Mouse (Mus musculus) lung, embryonic 16.5 days (tissue): Measurements from ENCODE around the gene Hnrnpa1. TPM values are rescaled to one million over a fixed set of nuclear protein-coding genes. Genes with fewer than 3 reads are reported as not detected.

Experiments used
- ATAC-seq: fragments of 200-750 bp; cut with Nextera tagmentation; 2 replicates; pipeline ENCODE4 v1.8.0; 2017; ENCODE audit warnings: low read depth, mild to moderate bottlenecking, moderate library complexity
- H3K27ac ChIP-seq: fragments of 300-500 bp; sonication (generic); 2 replicates; pipeline ENCODE4 v1.5.1; 2014; ENCODE audit warnings: mild to moderate bottlenecking, control low read depth, low read length
- H3K27me3 ChIP-seq: fragments of 300-500 bp; sonication (generic); 2 replicates; pipeline ENCODE4 v1.6.1; 2014; ENCODE audit warnings: low read depth, low read length, mixed read lengths; ENCODE audit not compliant: control insufficient read depth, insufficient read depth
- H3K36me3 ChIP-seq: fragments of 300-500 bp; sonication (generic); 2 replicates; pipeline ENCODE4 v1.6.1; 2014; ENCODE audit warnings: low read length; ENCODE audit not compliant: control insufficient read depth, insufficient read depth
- H3K4me1 ChIP-seq: fragments of 300-500 bp; sonication (generic); replicated peaks from 2 replicates; pipeline ENCODE4 v1.6.1; 2014; ENCODE audit warnings: low read length, mixed read lengths; ENCODE audit not compliant: control insufficient read depth, insufficient read depth
- H3K4me2 ChIP-seq: fragments of 300-500 bp; sonication (generic); 2 replicates; pipeline ENCODE4 v1.6.1; 2014; ENCODE audit warnings: low read depth, low read length, control low read depth
- H3K4me3 ChIP-seq: fragments of 300-500 bp; sonication (generic); 2 replicates; pipeline ENCODE4 v1.5.1; 2014; ENCODE audit warnings: mild to moderate bottlenecking, low read length, control low read depth
- H3K9ac ChIP-seq: fragments of 300-500 bp; sonication (generic); 2 replicates; pipeline ENCODE4 v1.6.1; 2014; ENCODE audit warnings: low read length, control low read depth
- H3K9me3 ChIP-seq: fragments of 300-500 bp; sonication (generic); 2 replicates; pipeline ENCODE4 v1.6.1; 2016; ENCODE audit warnings: low read length; ENCODE audit not compliant: control insufficient read depth
- WGBS: fragments of 180-500 bp; shearing (Covaris S2); extraction: QIAGEN DNeasy Blood & Tissue Kit; methylation state at CpG from one replicate; pipeline ENCODE4 v1.1.7; 2014; 5-methylcytosine and 5-hydroxymethylcytosine counted together
- polyA plus RNA-seq: library from polyadenylated mRNA; unstranded; fragments of >200 nt; fragmentation: Nextera tagmentation; extraction: Ambion mirVana; gene quantifications from 2 replicates; pipeline ENCODE4 v1.2.1, GENCODE M21; 2015

Hnrnpa1 gene
- polyA plus RNA-seq, 1 experiment from 2014 or later: 785 TPM

- Histone ChIP-seq H3K4me2 (no peak overlapping the region), H3K27me3 (no peaks in the 10 kb centered on the region), H3K27ac (no peak overlapping the region), H3K9me3 (no peaks in the 10 kb centered on the region), H3K36me3 (no peaks in the 10 kb centered on the region), H3K4me3 (no peak overlapping the region), H3K4me1 (peaks cover 8% of the 10 kb centered on the region), H3K9ac (no peak overlapping the region)
- 47% methylated on average over 3 of the region's 3 CpGs for WGBS
- no peak for ATAC-seq
Observed at GRCm38 (mm10) chr15:103280817-103281464, 40.7 kb downstream of the Hnrnpa1 start.

- peaks cover 9% of the 10 kb centered on the region for H3K4me1 ChIP-seq
- H3K9ac ChIP-seq: no peak overlapping the region
- H3K27me3 ChIP-seq: no peaks in the 10 kb centered on the region
- WGBS: 91% methylated on average over 3 of the region's 3 CpGs
- no peak overlapping the region for H3K27ac ChIP-seq
- no peak overlapping the region for H3K4me3 ChIP-seq
- no peaks in the 10 kb centered on the region for H3K36me3 ChIP-seq
- H3K4me2 ChIP-seq: no peak overlapping the region
- ATAC-seq: no peak
- H3K9me3 ChIP-seq: no peaks in the 10 kb centered on the region
Observed at GRCm38 (mm10) chr15:103281465-103282205, 41.4 kb downstream of the Hnrnpa1 start.

- H3K4me2 ChIP-seq: no peak overlapping the region
- no peak overlapping the region for H3K4me3 ChIP-seq
- peaks cover 9% of the 10 kb centered on the region for H3K4me1 ChIP-seq
- H3K27ac ChIP-seq: no peak overlapping the region
- peaks cover 4% of the 10 kb centered on the region; the same call in 1 of the 2 replicates for H3K36me3 ChIP-seq
- ATAC-seq: no peak
- H3K9ac ChIP-seq: no peak overlapping the region
- 57% methylated on average over 3 of the region's 3 CpGs for WGBS
- H3K9me3 ChIP-seq: no peaks in the 10 kb centered on the region
- no peaks in the 10 kb centered on the region for H3K27me3 ChIP-seq
Observed at GRCm38 (mm10) chr15:103284066-103284465, 43.8 kb downstream of the Hnrnpa1 start.

GRCm38 (mm10) chr15:103284647-103285046 lies 44.4 kb downstream of the Hnrnpa1 start:
- H3K36me3 ChIP-seq: peaks cover 4% of the 10 kb centered on the region; the same call in 1 of the 2 replicates
- no peak overlapping the region for H3K9ac ChIP-seq
- H3K27ac ChIP-seq: no peak overlapping the region
- H3K4me2 ChIP-seq: no peak overlapping the region
- ATAC-seq: peak; percentile 29; the same call in 1 of the 2 replicates
- H3K27me3 ChIP-seq: no peaks in the 10 kb centered on the region
- H3K4me1 ChIP-seq: peaks cover 9% of the 10 kb centered on the region
- no peak overlapping the region for H3K4me3 ChIP-seq
- H3K9me3 ChIP-seq: no peaks in the 10 kb centered on the region
- WGBS: 31% methylated on average over 2 of the region's 2 CpGs

GRCm38 (mm10) chr15:103285778-103286417 lies 45.7 kb downstream of the Hnrnpa1 start:
- Histone ChIP-seq H3K27ac (peak overlapping the region; percentile 71), H3K27me3 (no peaks in the 10 kb centered on the region), H3K4me2 (no peak overlapping the region), H3K9ac (no peak overlapping the region), H3K4me1 (peaks cover 9% of the 10 kb centered on the region), H3K4me3 (no peak overlapping the region), H3K9me3 (no peaks in the 10 kb centered on the region), H3K36me3 (peaks cover 8% of the 10 kb centered on the region)
- ATAC-seq: peak; percentile 66
- 23% methylated on average over 1 of the region's 1 CpGs for WGBS

GRCm38 (mm10) chr15:103289600-103289999 lies 49.4 kb downstream of the Hnrnpa1 start:
- WGBS: 58% methylated on average over 5 of the region's 5 CpGs
- no peak for ATAC-seq
- no peaks in the 10 kb centered on the region for H3K9me3 ChIP-seq
- H3K4me3 ChIP-seq: no peak overlapping the region
- no peaks in the 10 kb centered on the region for H3K27me3 ChIP-seq
- peaks cover 36% of the 10 kb centered on the region for H3K36me3 ChIP-seq
- peaks cover 9% of the 10 kb centered on the region for H3K4me1 ChIP-seq
- no peak overlapping the region for H3K27ac ChIP-seq
- H3K4me2 ChIP-seq: no peak overlapping the region
- no peak overlapping the region for H3K9ac ChIP-seq

- no peak for ATAC-seq
- Histone ChIP-seq H3K9ac (no peak overlapping the region), H3K27ac (no peak overlapping the region), H3K9me3 (no peaks in the 10 kb centered on the region), H3K4me3 (no peak overlapping the region), H3K4me2 (no peak overlapping the region), H3K36me3 (peaks cover 36% of the 10 kb centered on the region), H3K4me1 (peaks cover 7% of the 10 kb centered on the region), H3K27me3 (no peaks in the 10 kb centered on the region)
- WGBS: 69% methylated on average over 6 of the region's 6 CpGs
Observed at GRCm38 (mm10) chr15:103290417-103290816, 50.2 kb downstream of the Hnrnpa1 start.

GRCm38 (mm10) chr15:103290843-103291242 lies 50.6 kb downstream of the Hnrnpa1 start:
- Histone ChIP-seq H3K27ac (no peak overlapping the region), H3K36me3 (peaks cover 36% of the 10 kb centered on the region)

GRCm38 (mm10) chr15:103292673-103293345 lies 52.6 kb downstream of the Hnrnpa1 start:
- Histone ChIP-seq H3K4me3 (no peak overlapping the region), H3K9ac (no peak overlapping the region), H3K4me1 (peaks cover 19% of the 10 kb centered on the region), H3K36me3 (peaks cover 36% of the 10 kb centered on the region), H3K9me3 (no peaks in the 10 kb centered on the region), H3K27ac (no peak overlapping the region), H3K27me3 (no peaks in the 10 kb centered on the region), H3K4me2 (no peak overlapping the region)
- 88% methylated on average over 4 of the region's 4 CpGs for WGBS
- no peak for ATAC-seq

More at GRCm38 (mm10) chr15:103290843-103291242, 50.6 kb downstream of the Hnrnpa1 start:
- no peak overlapping the region for H3K4me3 ChIP-seq
- no peak overlapping the region for H3K9ac ChIP-seq
- H3K4me1 ChIP-seq: peaks cover 6% of the 10 kb centered on the region
- H3K27me3 ChIP-seq: no peaks in the 10 kb centered on the region
- 86% methylated on average over 9 of the region's 9 CpGs for WGBS
- H3K4me2 ChIP-seq: no peak overlapping the region
- no peaks in the 10 kb centered on the region for H3K9me3 ChIP-seq
- ATAC-seq: no peak
